ENCODE assay signal across 1 mouse cellular context in genomic region chr1:132410657-132411056, GRCm38 (mm10).
TF ChIP-seq lines count a peak whose summit lies in the region.

No protein-coding gene starts in this region.

TF ChIP-seq in MEL, 35 proteins besides CTCF, POLR2A, EP300 and RAD21 (continued from another document):
- TF ChIP-seq MAFK (IDR thresholded peaks at IDR 0.05; ENCODE audit: borderline replicate concordance, low read depth, low read length): peak; percentile 55; the same call in 1 of the 2 replicates
- no peak for TF ChIP-seq TAL1 (IDR thresholded peaks at IDR 0.05; ENCODE audit: low read length)
TF ChIP-seq in MEL: peak in this region for 11.
